Mouse (Mus musculus) testis, adult 2 months (tissue): ENCODE data around the gene Gpr182.

Experiments used
- CTCF ChIP-seq: fragments of 200-500 bp; IDR thresholded peaks from 2 replicates; pipeline ENCODE4 v1.5.1; 2012; ENCODE audit warnings: low read depth, mild to moderate bottlenecking, inconsistent platforms, low read length, moderate library complexity; ENCODE audit not compliant: control insufficient read depth, insufficient read depth, insufficient replicate concordance
- POLR2A ChIP-seq: fragments of 200-500 bp; IDR thresholded peaks from 2 replicates; pipeline ENCODE4 v1.6.1; 2012; ENCODE audit warnings: low read depth, mild to moderate bottlenecking, inconsistent platforms, low read length, moderate library complexity; ENCODE audit not compliant: control insufficient read depth

DNA sequence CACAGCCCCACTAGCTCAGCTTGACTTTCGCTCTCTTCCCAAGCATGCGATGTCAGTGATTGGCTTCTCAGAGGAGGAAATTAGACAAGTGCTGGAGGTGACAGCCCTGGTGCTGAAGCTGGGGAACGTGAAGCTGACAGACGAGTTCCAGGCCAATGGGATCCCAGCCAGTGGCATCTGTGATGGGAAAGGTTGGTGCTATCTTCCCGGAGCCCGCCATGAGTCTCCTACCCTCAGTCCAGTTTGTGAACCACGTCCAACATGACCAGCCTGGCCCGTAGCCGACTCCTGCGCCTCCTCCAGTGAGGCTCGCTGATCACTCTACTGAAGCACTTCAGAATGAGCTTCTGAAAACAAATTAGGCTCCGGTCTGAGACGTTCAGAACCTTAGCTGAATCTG, 41.2 kb downstream of the Gpr182 start:
- TF ChIP-seq CTCF (no peak), POLR2A (no peak)
